Mouse (Mus musculus) CH12.LX (cell line): ENCODE measurements around the gene Fez1. TPM values are rescaled to one million over a fixed set of nuclear protein-coding genes. Genes with fewer than 3 reads are reported as not detected.

Experiments used
- DNase-seq: peaks from one replicate; pipeline ENCODE4 v3.0.0-alpha.2; 2013; ENCODE audit errors: extremely low read depth
- H3K27ac ChIP-seq: 2 replicates; pipeline ENCODE4 v1.5.1; 2012; ENCODE audit warnings: low read depth, mild to moderate bottlenecking, control low read depth, moderate library complexity; ENCODE audit not compliant: insufficient read depth
- H3K27me3 ChIP-seq: replicated peaks from 2 replicates; pipeline ENCODE3; 2012; ENCODE audit warnings: inconsistent platforms
- H3K36me3 ChIP-seq, 2 experiments: replicated peaks in 1 of 2; 2 replicates each; pipeline versions ENCODE3 to v1.6.1; 2012; ENCODE audit warnings: inconsistent platforms in 1 of 2, low read length in 1 of 2, mild to moderate bottlenecking in 1 of 2, mixed read lengths in 1 of 2, moderate library complexity in 1 of 2; ENCODE audit not compliant: control insufficient read depth in 1 of 2, insufficient read depth in 1 of 2
- H3K4me1 ChIP-seq, 2 experiments: 2 replicates each; pipeline ENCODE4 v1.6.1; 2012; ENCODE audit warnings: inconsistent platforms in 1 of 2, moderate library complexity in 1 of 2; ENCODE audit not compliant: insufficient read depth in 2 of 2, control insufficient read depth in 1 of 2
- H3K4me2 ChIP-seq: 2 replicates; pipeline ENCODE4 v1.6.1; 2012; ENCODE audit warnings: low read depth, mild to moderate bottlenecking, control low read depth; ENCODE audit not compliant: poor library complexity, insufficient read depth, severe bottlenecking
- H3K4me3 ChIP-seq, 3 experiments: fragments of 150-350 bp in 1 of 3; sonication (generic) in 1 of 3; replicated peaks in 1 of 3; 2 replicates each; pipeline versions ENCODE3 to v1.5.1; 2011 to 2012; ENCODE audit warnings: low read depth in 2 of 3, low read length in 2 of 3, mild to moderate bottlenecking in 2 of 3, moderate library complexity in 2 of 3, control low read depth in 1 of 3, improper control_type of control experiment in 1 of 3, inconsistent platforms in 1 of 3, mixed read lengths in 1 of 3; ENCODE audit not compliant: poor library complexity in 1 of 3
- H3K79me2 ChIP-seq: replicated peaks from 2 replicates; pipeline ENCODE4 v1.6.1; 2012; ENCODE audit warnings: mild to moderate bottlenecking, moderate library complexity; ENCODE audit not compliant: control insufficient read depth, poor library complexity, insufficient read depth, severe bottlenecking; ENCODE audit errors: extremely low read depth
- H3K9ac ChIP-seq: 2 replicates; pipeline ENCODE4 v1.6.1; 2012; ENCODE audit warnings: low read depth, mild to moderate bottlenecking, control low read depth, moderate library complexity; ENCODE audit not compliant: insufficient read depth
- H3K9me3 ChIP-seq: replicated peaks from 2 replicates; pipeline ENCODE3; 2012; ENCODE audit warnings: low read length, inconsistent platforms, mixed read lengths
- BHLHE40 ChIP-seq: IDR thresholded peaks from 2 replicates; pipeline ENCODE4 v1.6.1; 2011; ENCODE audit warnings: mild to moderate bottlenecking, low read depth, low read length, improper control_type of control experiment
- CHD2 ChIP-seq: IDR thresholded peaks from 2 replicates; pipeline ENCODE4 v1.6.1; 2011; ENCODE audit warnings: low read length, improper control_type of control experiment
- ELF1 ChIP-seq: IDR thresholded peaks from 2 replicates; pipeline ENCODE4 v1.6.1; 2014; ENCODE audit warnings: low read depth, mild to moderate bottlenecking, inconsistent platforms, low read length, improper control_type of control experiment
- GABPA ChIP-seq: IDR thresholded peaks from 2 replicates; pipeline ENCODE4 v1.6.1; 2012; ENCODE audit warnings: low read depth, low read length, improper control_type of control experiment, inconsistent platforms; ENCODE audit not compliant: insufficient replicate concordance
- JUND ChIP-seq: conservative IDR thresholded peaks from 2 replicates; pipeline ENCODE4 v1.6.1; 2011; ENCODE audit warnings: low read depth, low read length, improper control_type of control experiment
- MAX ChIP-seq: IDR thresholded peaks from 2 replicates; pipeline ENCODE4 v1.6.1; 2011; ENCODE audit warnings: low read length, improper control_type of control experiment
- MAZ ChIP-seq: IDR thresholded peaks from 2 replicates; pipeline ENCODE4 v1.6.1; 2012; ENCODE audit warnings: low read depth, mild to moderate bottlenecking, inconsistent platforms, low read length, improper control_type of control experiment, moderate library complexity
- MXI1 ChIP-seq: IDR thresholded peaks from 2 replicates; pipeline ENCODE4 v1.6.1; 2011; ENCODE audit warnings: mild to moderate bottlenecking, low read depth, low read length, improper control_type of control experiment
- MYC ChIP-seq: IDR thresholded peaks from 2 replicates; pipeline ENCODE4 v1.6.1; 2011; ENCODE audit warnings: low read depth, mild to moderate bottlenecking, improper control_type of control experiment, low read length
- NELFE ChIP-seq: IDR thresholded peaks from 2 replicates; pipeline ENCODE4 v1.6.1; 2011; ENCODE audit warnings: low read depth, low read length, improper control_type of control experiment
- PAX5 ChIP-seq: IDR thresholded peaks from 2 replicates; pipeline ENCODE4 v1.6.1; 2012; ENCODE audit warnings: low read length, inconsistent platforms, mixed read lengths
- POLR2A ChIP-seq: IDR thresholded peaks from 2 replicates; pipeline ENCODE4 v1.6.1; 2011; ENCODE audit warnings: low read depth, mild to moderate bottlenecking, improper control_type of control experiment, low read length
- POLR2AphosphoS2 ChIP-seq: IDR thresholded peaks from 2 replicates; pipeline ENCODE4 v1.6.1; 2011; ENCODE audit warnings: low read depth, low read length, improper control_type of control experiment
- RAD21 ChIP-seq: IDR thresholded peaks from 2 replicates; pipeline ENCODE4 v1.6.1; 2011; ENCODE audit warnings: low read depth, mild to moderate bottlenecking, low read length, improper control_type of control experiment, moderate library complexity
- RCOR1 ChIP-seq: conservative IDR thresholded peaks from 2 replicates; pipeline ENCODE4 v1.6.1; 2012; ENCODE audit warnings: low read depth, mild to moderate bottlenecking, inconsistent platforms, low read length, improper control_type of control experiment
- SIN3A ChIP-seq: IDR thresholded peaks from 2 replicates; pipeline ENCODE4 v1.6.1; 2012; ENCODE audit warnings: low read length, improper control_type of control experiment, inconsistent platforms
- UBTF ChIP-seq: IDR thresholded peaks from 2 replicates; pipeline ENCODE4 v1.6.1; 2012; ENCODE audit warnings: low read depth, mild to moderate bottlenecking, inconsistent platforms, low read length, improper control_type of control experiment, moderate library complexity
- USF1 ChIP-seq: IDR thresholded peaks from 2 replicates; pipeline ENCODE4 v1.6.1; 2014; ENCODE audit warnings: low read depth, mild to moderate bottlenecking, inconsistent platforms, low read length, improper control_type of control experiment
- dilution Hi-C: fragments of 300-500 bp; cut with MboI; formaldehyde crosslinking; loops from 2 replicates; pipeline ENCODE4 v1.14.3; 2020; ENCODE audit warnings: low sequenced_read_pairs; ENCODE audit not compliant: extremely low pct_unique_long_range_greater_than_20kb, extremely low pct_ligation_motif_present
- in situ Hi-C: fragments of 300-500 bp; cut with MboI; formaldehyde crosslinking; loops from 3 replicates; pipeline ENCODE4 v1.14.3; 2019; ENCODE audit warnings: low sequenced_read_pairs, low pct_ligation_motif_present, low pct_unique_long_range_greater_than_20kb, mixed read lengths
- polyA plus RNA-seq: library from polyadenylated mRNA; unstranded; fragments of >175 nt; gene quantifications from 2 replicates; pipeline ENCODE4 v1.2.1, GENCODE M21; 2012; ENCODE audit warnings: low read depth; ENCODE audit not compliant: insufficient read length
- total RNA-seq, 2 experiments: library from RNA; depleted of rRNA; stranded (reverse); fragments of 300-350 nt in 1 of 2; fragments of >200 nt in 1 of 2; gene quantifications; 2 replicates each; pipeline ENCODE4 v1.2.3; 2012 to 2014

The Fez1 gene
- total and polyA plus RNA-seq, 3 experiments: not detected

GRCm38 (mm10) chr9:36846346-36846745, 24.7 kb downstream of the Fez1 start:
- DNase-seq: no peak
- dilution Hi-C loops: no loop called here
- peaks cover 17% of the 10 kb centered on the region for H3K27me3 ChIP-seq
- H3K9me3 ChIP-seq: no peaks in the 10 kb centered on the region
- H3K79me2 ChIP-seq: no peaks in the 10 kb centered on the region
- in situ Hi-C loops: no loop called here
- no peak overlapping the region for H3K9ac ChIP-seq
- no peak overlapping the region for H3K27ac ChIP-seq
- H3K4me1 ChIP-seq: 0 out of 4 replicates have a peak, but pooled peaks cover 0 to 2% of the 10 kb centered on the region in 2 experiments
- TF ChIP-seq MAX: no peak
- no peak for TF ChIP-seq UBTF
- TF ChIP-seq RCOR1: no peak
- no peak for TF ChIP-seq JUND
- no peak for TF ChIP-seq SIN3A
- TF ChIP-seq POLR2AphosphoS2: no peak
- TF ChIP-seq BHLHE40: no peak
- no peak for TF ChIP-seq GABPA
- TF ChIP-seq, all 38 proteins: peak for 0
- Histone ChIP-seq H3K4me3 (no peak overlapping the region), H3K4me2 (no peak overlapping the region), H3K36me3 (no peaks in the 10 kb centered on the region)

GRCm38 (mm10) chr9:36848661-36849060, 27.0 kb downstream of the Fez1 start:
- Histone ChIP-seq H3K4me2 (no peak overlapping the region), H3K36me3 (no peaks in the 10 kb centered on the region), H3K79me2 (no peaks in the 10 kb centered on the region), H3K4me3 (no peak overlapping the region), H3K4me1 (no peaks in the 10 kb centered on the region), H3K27ac (no peak overlapping the region), H3K9me3 (no peaks in the 10 kb centered on the region), H3K27me3 (peaks cover 17% of the 10 kb centered on the region), H3K9ac (no peak overlapping the region)
- no peak for DNase-seq
- dilution Hi-C loops (no loop called here), in situ Hi-C loops (no loop called here)
- TF ChIP-seq MAZ (no peak), BHLHE40 (no peak), PAX5 (no peak), ELF1 (no peak), NELFE (no peak), USF1 (no peak), CHD2 (no peak), MYC (no peak), MXI1 (no peak), RAD21 (no peak), POLR2A (no peak)
